Mouse (Mus musculus) hindbrain, embryonic 11.5 days (tissue): ENCODE results near the gene Gpx4. TPM values are rescaled to one million over a fixed set of nuclear protein-coding genes. Genes with fewer than 3 reads are reported as not detected.
A peak's percentile ranks its signal among the peaks of the same experiment; 100 is the strongest.
"Not testable (repeated sequence)": the region's sequence is repeated elsewhere in the genome, so short reads cannot be mapped to it uniquely, and the experiment has no call there.

Experiments used
- ATAC-seq: fragments of 200-750 bp; cut with Nextera tagmentation; 2 replicates; pipeline ENCODE4 v1.8.0; 2017; ENCODE audit warnings: mild to moderate bottlenecking, moderate TSS enrichment, moderate library complexity; ENCODE audit not compliant: low FRiP score
- DNase-seq: peaks from one replicate; pipeline ENCODE4 v3.0.0-alpha.2; 2015; ENCODE audit warnings: low spot score
- H3K27ac ChIP-seq: fragments of 300-500 bp; sonication (generic); 2 replicates; pipeline ENCODE4 v1.5.1; 2014; ENCODE audit warnings: mild to moderate bottlenecking, low read depth, low read length
- H3K27me3 ChIP-seq: fragments of 300-500 bp; sonication (generic); 2 replicates; pipeline ENCODE4 v1.6.1; 2014; ENCODE audit warnings: mild to moderate bottlenecking, low read length, moderate library complexity, mixed read lengths; ENCODE audit not compliant: control insufficient read depth, insufficient read depth
- H3K36me3 ChIP-seq: fragments of 300-500 bp; sonication (generic); 2 replicates; pipeline ENCODE4 v1.6.1; 2014; ENCODE audit warnings: mild to moderate bottlenecking, low read length, moderate library complexity, mixed read lengths; ENCODE audit not compliant: control insufficient read depth, insufficient read depth
- H3K4me1 ChIP-seq: fragments of 300-500 bp; sonication (generic); replicated peaks from 2 replicates; pipeline ENCODE4 v1.6.1; 2014; ENCODE audit warnings: low read length, mixed read lengths; ENCODE audit not compliant: control insufficient read depth, insufficient read depth
- H3K4me2 ChIP-seq: fragments of 300-500 bp; sonication (generic); replicated peaks from 2 replicates; pipeline ENCODE4 v1.6.1; 2014; ENCODE audit warnings: mild to moderate bottlenecking, low read depth, low read length
- H3K4me3 ChIP-seq: fragments of 300-500 bp; sonication (generic); 2 replicates; pipeline ENCODE4 v1.5.1; 2014; ENCODE audit warnings: low read depth, low read length
- H3K9ac ChIP-seq: fragments of 300-500 bp; sonication (generic); 2 replicates; pipeline ENCODE4 v1.6.1; 2014; ENCODE audit warnings: low read depth, low read length
- H3K9me3 ChIP-seq: fragments of 300-500 bp; sonication (generic); 2 replicates; pipeline ENCODE4 v1.6.1; 2016; ENCODE audit warnings: low read length; ENCODE audit not compliant: control insufficient read depth
- WGBS: fragments of 180-500 bp; shearing (Covaris S2); extraction: QIAGEN DNeasy Blood & Tissue Kit; methylation state at CpG from one replicate; pipeline ENCODE4 v1.1.7; 2014; 5-methylcytosine and 5-hydroxymethylcytosine counted together
- polyA plus RNA-seq: library from polyadenylated mRNA; unstranded; fragments of >200 nt; fragmentation: Nextera tagmentation; extraction: Ambion mirVana; gene quantifications from 2 replicates; pipeline ENCODE4 v1.2.1, GENCODE M21; 2014

The Gpx4 gene
- polyA plus RNA-seq, 1 experiment from 2014 or later: 543 TPM

GRCm38 (mm10) chr10:80035686-80036085, 11.3 kb upstream of the Gpx4 start:
- H3K9ac ChIP-seq: peak overlapping the region; percentile 23; the same call in 1 of the 2 replicates
- H3K27ac ChIP-seq: no peak overlapping the region
- H3K27me3 ChIP-seq: no peaks in the 10 kb centered on the region
- DNase-seq (no peak), ATAC-seq (no peak)
- peaks cover 9% of the 10 kb centered on the region; the same call in 1 of the 2 replicates for H3K36me3 ChIP-seq
- no peak overlapping the region for H3K4me2 ChIP-seq
- H3K4me3 ChIP-seq: no peak overlapping the region
- H3K4me1 ChIP-seq: peaks cover 6% of the 10 kb centered on the region
- H3K9me3 ChIP-seq: no peaks in the 10 kb centered on the region
- 93% methylated on average over 5 of the region's 5 CpGs for WGBS

GRCm38 (mm10) chr10:80036832-80037231, 10.1 kb upstream of the Gpx4 start:
- Histone ChIP-seq H3K36me3 (peaks cover 9% of the 10 kb centered on the region; the same call in 1 of the 2 replicates), H3K4me2 (no peak overlapping the region), H3K4me3 (no peak overlapping the region), H3K27me3 (no peaks in the 10 kb centered on the region), H3K9ac (no peak overlapping the region), H3K27ac (no peak overlapping the region), H3K4me1 (peaks cover 6% of the 10 kb centered on the region), H3K9me3 (no peaks in the 10 kb centered on the region)
- DNase-seq: no peak
- WGBS: 95% methylated on average over 13 of the region's 13 CpGs
- no peak for ATAC-seq

GRCm38 (mm10) chr10:80039559-80039979, 7.4 kb upstream of the Gpx4 start, which contains the start of gene Polr2e:
Gene Polr2e, minus strand, starts transcription at chr10:80039795.
- Histone ChIP-seq H3K36me3 (peaks cover 9% of the 10 kb centered on the region; the same call in 1 of the 2 replicates), H3K4me2 (peak within 1 kb of the TSS; percentile 75), H3K9me3 (no peaks in the 10 kb centered on the region), H3K4me1 (peaks cover 6% of the 10 kb centered on the region), H3K4me3 (peak within 1 kb of the TSS; percentile 84), H3K27ac (peak within 1 kb of the TSS; percentile 49; the same call in 1 of the 2 replicates), H3K9ac (peak within 1 kb of the TSS; percentile 82), H3K27me3 (no peaks in the 10 kb centered on the region)
- under 1% methylated on average over 40 of the region's 40 CpGs for WGBS
- DNase-seq (peak; percentile 98), ATAC-seq (peak; percentile 96)

DNA sequence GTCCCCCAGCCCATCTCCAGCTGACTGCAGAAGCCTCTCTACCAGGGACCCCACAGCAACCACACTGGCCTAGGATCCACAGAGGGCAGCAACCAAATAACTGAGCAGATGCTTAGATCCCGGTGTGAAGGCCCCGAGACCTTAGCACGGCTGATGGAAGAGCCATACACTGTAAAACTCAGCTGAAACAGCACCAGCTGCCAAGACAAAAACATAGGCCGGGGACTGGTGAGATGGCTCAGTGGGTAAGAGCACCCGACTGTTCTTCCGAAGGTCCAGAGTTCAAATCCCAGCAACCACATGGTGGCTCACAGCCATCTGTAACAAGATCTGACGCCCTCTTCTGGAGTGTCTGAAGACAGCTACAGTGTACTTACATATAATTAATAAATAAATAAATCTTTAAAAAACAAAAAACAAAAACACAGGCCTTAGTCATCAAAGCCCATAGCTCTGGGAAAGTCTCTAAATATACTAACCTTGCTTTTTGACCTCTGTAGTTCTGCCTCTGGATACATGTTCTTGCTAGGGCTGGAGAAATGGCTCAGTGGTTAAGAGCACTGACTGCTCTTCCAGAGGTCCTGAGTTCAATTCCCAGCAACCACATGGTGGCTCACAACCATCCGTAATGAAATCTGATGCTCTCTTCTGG, 5.4 kb upstream of the Gpx4 start:
- not testable (repeated sequence) for H3K9ac ChIP-seq, H3K4me1 ChIP-seq, H3K36me3 ChIP-seq, H3K27me3 ChIP-seq, H3K4me2 ChIP-seq, ATAC-seq, DNase-seq, H3K9me3 ChIP-seq, H3K4me3 ChIP-seq, H3K27ac ChIP-seq
- WGBS: 89% methylated on average over 8 of the region's 8 CpGs

DNA sequence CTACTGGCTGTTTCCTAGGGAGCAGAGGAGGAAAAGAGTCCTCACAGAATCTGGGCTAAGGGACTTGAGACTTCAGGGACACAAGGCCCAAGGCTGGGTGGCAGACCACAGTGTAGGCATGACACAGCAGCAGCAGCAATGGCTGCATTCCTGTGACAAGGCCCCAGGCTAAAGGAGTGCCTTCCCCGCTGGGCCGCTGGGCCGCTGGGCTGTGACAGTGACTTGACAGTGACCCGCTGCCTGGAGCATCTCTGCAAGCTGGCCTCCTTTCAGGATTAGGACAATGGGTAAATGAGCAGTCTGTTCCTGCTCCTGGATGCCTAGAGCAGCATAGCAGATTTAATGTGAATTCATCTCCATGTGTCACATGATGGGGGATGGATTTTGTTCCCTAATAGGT, 2.9 kb upstream of the Gpx4 start:
- no peak overlapping the region for H3K9ac ChIP-seq
- peaks cover 7% of the 10 kb centered on the region; the same call in 1 of the 2 replicates for H3K4me1 ChIP-seq
- no peaks in the 10 kb centered on the region for H3K27me3 ChIP-seq
- H3K36me3 ChIP-seq: no peaks in the 10 kb centered on the region
- no peaks in the 10 kb centered on the region for H3K9me3 ChIP-seq
- DNase-seq (peak; percentile 55), ATAC-seq (no peak)
- 17% methylated on average over 4 of the region's 4 CpGs for WGBS
- H3K4me2 ChIP-seq: no peak overlapping the region
- no peak overlapping the region for H3K4me3 ChIP-seq
- H3K27ac ChIP-seq: peak overlapping the region; percentile 79

- 78% methylated on average over 2 of the region's 4 CpGs for WGBS
- H3K4me1 ChIP-seq: not testable (repeated sequence)
Measured at GRCm38 (mm10) chr10:80045364-80045763, 1.6 kb upstream of the Gpx4 start.

GRCm38 (mm10) chr10:80045766-80046165, 1.2 kb upstream of the Gpx4 start:
- H3K4me2 ChIP-seq: no peak overlapping the region
- no peaks in the 10 kb centered on the region for H3K36me3 ChIP-seq
- no peak for ATAC-seq
- H3K4me1 ChIP-seq: peaks cover 7% of the 10 kb centered on the region; the same call in 1 of the 2 replicates
- H3K4me3 ChIP-seq: no peak overlapping the region
- H3K9me3 ChIP-seq: no peaks in the 10 kb centered on the region
- H3K27ac ChIP-seq: no peak overlapping the region
- no peak for DNase-seq
- H3K9ac ChIP-seq: no peak overlapping the region
- WGBS: 77% methylated on average over 5 of the region's 5 CpGs
- H3K27me3 ChIP-seq: no peaks in the 10 kb centered on the region

More at GRCm38 (mm10) chr10:80045364-80045763, 1.6 kb upstream of the Gpx4 start:
- not testable (repeated sequence) for H3K9me3 ChIP-seq, DNase-seq, H3K4me3 ChIP-seq, H3K4me2 ChIP-seq, ATAC-seq, H3K27me3 ChIP-seq, H3K9ac ChIP-seq, H3K36me3 ChIP-seq, H3K27ac ChIP-seq

GRCm38 (mm10) chr10:80048396-80048795, 1.4 kb downstream of the Gpx4 start:
- no peak overlapping the region for H3K4me2 ChIP-seq
- no peak overlapping the region for H3K9ac ChIP-seq
- peak overlapping the region; percentile 71 for H3K27ac ChIP-seq
- no peak; the same call in 1 of the 2 replicates for ATAC-seq
- H3K9me3 ChIP-seq: no peaks in the 10 kb centered on the region
- WGBS: 8% methylated on average over 5 of the region's 5 CpGs
- H3K27me3 ChIP-seq: no peaks in the 10 kb centered on the region
- peak; percentile 58 for DNase-seq
- peaks cover 7% of the 10 kb centered on the region; the same call in 1 of the 2 replicates for H3K4me1 ChIP-seq
- no peaks in the 10 kb centered on the region for H3K36me3 ChIP-seq
- no peak overlapping the region for H3K4me3 ChIP-seq

- Histone ChIP-seq H3K4me2 (no peak overlapping the region), H3K27me3 (no peaks in the 10 kb centered on the region), H3K4me3 (no peak overlapping the region), H3K27ac (peak overlapping the region; percentile 71), H3K9me3 (no peaks in the 10 kb centered on the region), H3K9ac (no peak overlapping the region), H3K36me3 (no peaks in the 10 kb centered on the region), H3K4me1 (peaks cover 7% of the 10 kb centered on the region; the same call in 1 of the 2 replicates)
- WGBS: 64% methylated on average over 3 of the region's 3 CpGs
- DNase-seq: no peak
- no peak for ATAC-seq
Measured at GRCm38 (mm10) chr10:80048834-80049233, 1.9 kb downstream of the Gpx4 start.
